Mouse (Mus musculus) urinary bladder, adult 2 months (tissue): ENCODE results near the gene Arrdc1. TPM values are rescaled to one million over a fixed set of nuclear protein-coding genes. Genes with fewer than 3 reads are reported as not detected.
"Not testable (repeated sequence)": the region's sequence is repeated elsewhere in the genome, so short reads cannot be mapped to it uniquely, and the experiment has no call there.

Experiments
- DNase-seq: peaks from one replicate; pipeline ENCODE4 v3.0.0; 2022; ENCODE audit warnings: low spot score
- polyA plus RNA-seq: library from polyadenylated mRNA; depleted of rRNA; stranded (reverse); fragments of >200 nt; gene quantifications from 2 replicates; pipeline ENCODE4 v1.2.3, GENCODE M21; 2012; rRNA removed

Gene Arrdc1
- polyA plus RNA-seq = 89.6 and 140 TPM in 2 replicates

GRCm38 (mm10) chr2:24935057-24935796 lies at the start of gene Arrdc1:
Gene Arrdc1, minus strand, starts transcription at chr2:24935252.
- DNase-seq = peak; percentile 82

DNA sequence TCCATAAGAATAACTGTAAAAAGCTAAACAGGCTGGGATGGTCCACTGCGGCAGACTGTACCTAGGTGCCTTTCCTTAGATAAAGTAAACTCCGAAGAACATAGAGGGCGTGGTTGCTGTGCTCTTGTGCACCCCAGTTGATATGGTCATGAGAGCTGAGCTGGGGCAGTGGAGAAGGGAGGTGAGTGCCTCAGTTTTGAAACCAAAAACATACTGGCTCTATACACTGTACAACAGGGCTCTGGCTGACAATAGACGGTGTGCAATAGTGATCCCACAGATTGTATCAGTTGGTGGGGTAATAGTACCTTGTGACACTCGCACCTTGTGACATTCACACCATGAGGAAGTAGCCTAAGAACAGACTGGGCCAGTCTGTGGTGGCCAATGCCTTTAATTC lies 41.9 kb upstream of the Arrdc1 start:
- no peak for DNase-seq

DNA sequence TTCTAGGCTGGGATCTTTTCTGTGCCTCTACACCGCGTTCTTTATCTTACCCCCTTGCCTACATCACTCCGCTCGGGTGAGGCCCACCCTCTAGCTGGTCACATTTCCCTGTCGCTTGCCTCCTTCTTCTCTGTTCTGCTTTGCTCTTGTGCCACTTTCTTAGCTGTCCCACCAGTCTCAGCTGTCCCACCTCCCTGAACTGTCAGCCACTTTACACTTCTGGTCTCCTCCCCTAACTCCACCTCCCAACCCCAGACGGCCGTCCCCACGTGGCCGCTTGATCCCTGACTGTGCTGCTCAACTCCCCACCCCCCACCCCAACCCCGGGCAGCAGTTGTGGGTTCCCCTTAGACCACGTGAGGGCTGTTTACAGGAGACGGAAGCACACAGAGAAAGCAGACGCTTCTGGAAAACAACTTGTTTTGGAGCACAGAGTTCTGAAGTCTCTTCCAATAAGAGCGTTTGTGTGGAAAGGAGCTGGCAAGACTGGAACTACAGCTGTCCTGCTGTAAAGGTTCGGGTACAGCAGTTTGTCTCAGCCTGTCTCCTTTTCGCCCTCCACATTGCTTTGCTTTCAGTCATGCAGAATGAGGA lies 40.7 kb upstream of the Arrdc1 start, which contains the start of gene Pnpla7:
Gene Pnpla7 (plus strand): TSS at position 330 of the 594 bp plus-strand sequence.
- peak; percentile 57 for DNase-seq

DNA sequence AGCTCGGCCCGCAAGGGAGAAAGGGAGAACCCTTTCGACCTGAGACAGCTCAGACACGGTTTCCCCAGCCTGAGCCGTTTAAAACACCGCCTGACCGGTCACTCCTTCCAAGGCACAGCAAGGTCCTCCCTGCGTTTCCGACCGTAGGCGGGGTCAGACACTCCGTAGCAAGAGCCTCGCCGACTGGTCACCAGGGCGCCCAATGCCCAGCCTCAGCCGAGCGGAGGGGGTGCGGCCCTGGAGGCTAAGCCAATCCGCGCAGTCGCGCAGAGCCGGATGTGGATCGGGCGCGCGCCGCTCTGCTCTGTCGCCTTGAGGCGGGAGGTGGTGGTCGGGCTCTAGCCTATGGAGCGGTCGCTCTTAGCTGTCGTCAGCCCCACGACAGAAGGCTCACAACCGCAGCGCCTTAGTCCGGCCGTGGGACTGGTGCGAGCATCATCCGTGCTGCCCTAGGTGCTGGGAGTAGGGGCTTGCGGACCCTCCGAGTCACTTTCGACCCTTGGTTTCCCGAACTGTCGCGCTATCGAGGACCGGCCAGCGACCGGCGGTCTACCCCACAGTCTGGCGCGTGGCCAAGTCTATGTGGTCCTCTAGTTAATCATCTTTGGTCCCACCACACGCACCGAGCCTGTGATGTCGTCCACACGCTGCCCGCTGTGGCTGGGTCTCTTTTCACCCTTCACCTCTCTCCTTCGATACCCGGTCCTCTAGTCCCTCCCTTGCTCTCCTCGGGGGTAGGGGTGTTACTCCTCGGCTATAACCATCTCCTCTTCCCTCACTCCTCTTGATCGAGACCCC lies 40.1 kb upstream of the Arrdc1 start, which contains the start of gene Mrpl41:
Gene Mrpl41 (minus strand): TSS at position 193 of the 798 bp plus-strand sequence.
- DNase-seq = peak; percentile 91

DNA sequence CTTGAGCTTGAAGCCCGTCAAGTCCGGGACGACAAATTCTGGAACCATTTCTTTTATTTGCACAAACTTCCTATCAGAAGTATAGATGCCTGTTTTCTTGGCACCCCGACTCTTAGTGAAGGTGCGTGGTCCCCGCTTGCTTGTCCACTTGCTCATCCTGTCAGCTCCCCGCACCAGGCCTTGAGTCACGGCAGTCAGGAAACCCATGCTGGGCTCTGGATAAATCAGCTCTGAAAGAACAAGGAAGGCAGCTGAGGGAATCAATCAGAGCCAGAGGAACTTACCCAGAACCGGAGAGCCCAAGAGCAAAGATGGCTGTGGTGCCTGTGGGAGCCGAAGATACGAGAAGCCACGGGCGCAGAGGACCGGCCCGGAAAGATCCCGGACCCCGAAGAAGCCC lies 39.4 kb upstream of the Arrdc1 start:
- not testable (repeated sequence) for DNase-seq

DNA sequence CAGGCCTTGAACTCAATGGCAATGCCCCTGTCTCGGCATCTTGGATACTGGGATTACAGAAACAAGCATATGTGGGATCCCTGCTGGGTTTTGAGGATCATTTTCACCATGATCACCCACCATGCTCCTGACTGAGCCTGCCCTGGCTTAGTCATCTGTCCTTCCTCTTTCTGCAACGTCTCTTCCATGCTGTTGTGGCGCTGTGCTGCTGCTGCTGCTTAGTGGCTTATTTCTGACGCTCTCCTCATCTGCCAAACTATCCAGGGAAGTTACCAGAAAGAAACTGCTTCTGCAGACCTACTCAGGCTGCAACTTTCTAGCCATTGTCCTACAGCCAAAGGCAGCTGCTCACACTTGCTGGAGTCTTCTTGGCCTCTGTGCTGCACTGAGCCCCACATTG lies 35.3 kb upstream of the Arrdc1 start:
- no peak for DNase-seq

DNA sequence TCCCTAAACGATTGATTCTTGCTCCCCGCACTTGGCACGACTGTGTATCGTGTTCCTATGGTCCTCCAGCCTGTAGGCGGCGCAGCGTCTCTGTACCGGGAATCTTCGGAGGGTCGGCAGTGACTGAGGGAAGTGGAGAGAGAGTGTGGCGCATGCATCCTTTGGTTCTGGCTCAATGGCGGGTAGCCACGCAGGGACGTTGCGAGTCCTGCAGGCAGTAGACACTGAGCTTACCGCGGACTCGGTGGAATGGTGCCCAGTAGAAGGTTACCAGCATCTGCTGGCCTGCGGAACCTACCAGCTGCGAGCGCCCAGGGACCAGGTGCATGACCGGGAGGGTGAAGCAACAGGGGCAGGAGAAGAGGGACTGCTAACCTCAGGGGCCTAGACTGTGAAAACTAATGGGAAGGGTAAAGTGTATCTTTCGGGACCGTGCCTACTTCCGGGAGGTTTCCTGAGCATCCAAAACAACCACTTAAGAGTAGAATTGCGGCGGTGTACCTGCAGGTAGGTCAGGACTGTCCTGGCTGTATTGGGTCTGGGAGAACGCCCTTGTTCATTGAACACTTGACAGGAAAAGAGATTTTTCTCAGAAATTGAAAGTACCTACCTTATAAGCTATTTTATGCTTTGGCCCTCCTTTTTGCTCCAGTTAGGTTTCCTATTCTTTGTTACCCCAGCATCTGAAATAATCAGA lies 27.4 kb upstream of the Arrdc1 start, which contains the start of gene Dph7:
Gene Dph7 (plus strand): TSS at position 97 of the 697 bp plus-strand sequence.
- DNase-seq = peak; percentile 74

DNA sequence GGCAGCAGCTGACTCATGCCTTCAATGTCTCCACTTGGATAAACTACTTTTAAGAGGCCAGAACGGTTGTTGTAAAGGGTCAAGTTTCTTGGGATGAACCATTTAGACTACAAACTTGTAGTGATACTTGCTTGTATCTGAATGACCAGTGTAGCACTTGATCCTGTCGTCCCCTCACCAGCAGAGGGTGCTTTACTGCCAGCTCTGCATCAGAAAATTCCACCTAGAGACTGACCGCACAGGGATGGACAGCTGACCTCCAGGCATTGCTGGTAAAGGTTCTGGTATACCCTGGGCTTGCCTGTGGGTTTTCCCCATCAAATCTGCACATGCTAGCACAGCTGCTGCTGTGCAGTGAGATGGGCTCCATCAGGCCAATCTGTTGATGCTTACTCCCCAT lies 25.9 kb upstream of the Arrdc1 start:
- no peak for DNase-seq

GRCm38 (mm10) chr2:24952537-24953055 lies 17.5 kb upstream of the Arrdc1 start:
- no peak for DNase-seq

DNA sequence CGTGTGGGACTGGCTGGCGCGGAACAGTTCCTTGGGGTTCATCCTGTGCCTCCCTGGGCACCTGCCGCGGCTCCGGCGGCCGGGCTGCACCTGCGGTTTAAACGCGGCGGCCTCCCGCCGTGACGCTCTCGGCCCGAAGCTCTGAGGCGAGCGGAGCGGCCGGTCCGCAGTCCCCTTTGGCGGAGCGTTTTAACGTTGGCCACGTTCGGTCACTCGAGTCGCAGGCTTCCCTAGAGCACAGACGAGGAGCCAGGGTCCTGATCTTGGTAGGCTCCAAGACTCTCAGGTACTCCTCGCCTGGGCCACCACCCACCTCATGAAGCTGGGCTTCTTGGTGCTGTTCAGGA lies 15.1 kb upstream of the Arrdc1 start:
- DNase-seq = no peak

- DNase-seq = peak; percentile 97
Observed at GRCm38 (mm10) chr2:24949421-24950188, 14.6 kb upstream of the Arrdc1 start, which contains the start of gene Zmynd19. Gene Zmynd19, plus strand, starts transcription at chr2:24949792.

DNA sequence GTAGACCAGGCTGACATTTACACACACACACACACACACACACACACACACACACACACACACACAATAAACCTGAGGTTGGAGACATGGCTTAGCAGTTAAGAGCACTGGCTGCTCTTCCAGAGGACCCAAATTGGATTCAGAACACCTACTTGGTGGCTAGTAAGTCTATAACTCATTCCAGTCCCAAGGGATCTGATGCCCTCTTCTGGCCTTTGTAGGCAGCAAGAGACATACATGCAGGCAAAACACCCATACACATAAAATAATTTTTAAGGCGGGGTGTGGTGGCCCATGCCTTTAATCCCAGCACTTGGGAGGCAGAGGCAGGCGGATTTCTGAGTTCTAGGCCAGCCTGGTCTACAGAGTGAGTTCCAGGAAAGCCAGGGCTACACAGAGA lies 9.3 kb upstream of the Arrdc1 start:
- DNase-seq = not testable (repeated sequence)

DNA sequence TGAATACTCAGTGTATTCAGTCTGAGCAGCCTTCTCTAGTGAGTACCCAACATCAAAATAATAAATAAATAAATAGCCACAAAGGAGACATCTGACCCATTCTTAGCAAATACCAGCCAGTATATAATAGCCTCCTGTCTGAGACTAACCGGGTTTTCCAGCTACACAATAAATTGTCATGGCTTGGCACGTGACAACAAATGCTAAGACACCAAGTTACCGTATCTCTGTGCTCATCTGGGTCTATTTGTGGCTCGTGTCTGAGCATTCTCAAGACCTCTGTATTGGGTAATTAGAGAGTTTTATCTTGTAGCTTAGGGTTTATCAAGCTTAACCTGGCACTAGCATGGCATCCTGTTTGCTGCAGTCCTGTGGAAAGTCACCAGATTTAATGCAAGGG lies 7.0 kb upstream of the Arrdc1 start:
- no peak for DNase-seq

GRCm38 (mm10) chr2:24934441-24934963 lies 550 bp downstream of the Arrdc1 start:
- DNase-seq = no peak

GRCm38 (mm10) chr2:24929593-24929992 lies 5.5 kb downstream of the Arrdc1 start:
- no peak for DNase-seq

GRCm38 (mm10) chr2:24929119-24929518 lies 5.9 kb downstream of the Arrdc1 start:
- DNase-seq = no peak

DNA sequence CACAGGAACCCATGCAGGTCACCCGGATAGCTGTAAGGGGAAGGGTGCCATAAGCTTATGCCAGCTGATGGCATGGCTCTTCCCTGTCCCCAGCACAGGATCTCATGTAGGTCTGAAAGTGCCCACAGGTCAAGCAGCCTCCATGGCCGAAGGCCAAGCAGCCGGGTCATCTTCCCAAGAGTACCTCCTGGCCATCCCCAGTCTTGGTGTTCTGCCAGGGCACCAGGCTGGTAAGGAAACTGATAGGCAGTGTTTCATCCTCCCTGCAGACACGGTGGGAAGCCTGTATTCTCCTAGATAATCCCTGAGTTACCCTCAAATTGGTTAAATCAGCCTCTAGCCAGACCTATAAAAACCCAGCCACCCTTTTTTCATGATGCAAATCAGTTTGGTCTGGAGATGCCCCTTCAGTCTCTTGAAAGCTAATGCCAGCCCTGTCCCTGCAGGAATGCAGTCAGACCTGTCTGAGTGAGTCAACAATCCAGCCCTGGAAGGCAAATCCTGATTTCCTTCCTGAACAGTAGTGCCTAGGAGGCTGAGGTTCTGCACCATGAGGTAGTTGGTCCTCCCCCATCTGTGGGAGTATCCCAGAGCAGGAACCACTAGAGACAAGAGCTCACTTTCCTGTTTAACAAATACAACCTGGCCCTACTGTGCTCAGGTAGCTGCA lies 7.1 kb downstream of the Arrdc1 start:
- peak; percentile 30 for DNase-seq

DNA sequence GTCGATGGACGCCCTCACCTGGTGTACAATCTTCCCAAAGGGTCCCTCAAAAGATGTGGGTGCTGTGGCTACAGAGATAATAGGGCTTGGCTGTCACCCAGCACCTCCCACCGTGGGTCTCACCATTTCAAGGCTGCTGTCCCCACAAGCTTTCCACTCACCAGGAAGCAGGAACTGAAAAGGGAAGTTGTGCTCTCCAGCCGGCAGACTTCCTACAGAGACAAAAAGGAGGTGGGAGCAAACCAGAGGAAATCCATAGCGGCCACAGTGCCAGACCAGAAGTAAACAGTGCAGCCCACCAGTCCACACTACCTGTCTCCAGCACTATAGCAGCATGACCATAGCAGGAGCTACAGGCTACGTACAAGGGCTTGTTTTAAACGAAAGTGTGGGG lies 8.1 kb downstream of the Arrdc1 start:
- no peak for DNase-seq

GRCm38 (mm10) chr2:24926345-24926964 lies 8.6 kb downstream of the Arrdc1 start:
- DNase-seq = peak; percentile 22
